Mouse (Mus musculus) urinary bladder, postnatal 14 days (tissue): ENCODE results near the gene Mst1.

ENCODE experiments used
- DNase-seq: peaks from one replicate; pipeline ENCODE4 v3.0.0; 2021; ENCODE audit warnings: low spot score

Gene Mst1

GRCm38 (mm10) chr9:108080168-108080567, at the start of gene Mst1:
TSS of gene Mst1 (plus strand) at chr9:108080436.
- DNase-seq = no peak

- no peak for DNase-seq
Observed at GRCm38 (mm10) chr9:108032126-108032525, 48.1 kb upstream of the Mst1 start.

GRCm38 (mm10) chr9:108035331-108036156, 44.7 kb upstream of the Mst1 start:
- DNase-seq = peak; percentile 45

- no peak for DNase-seq
Observed at GRCm38 (mm10) chr9:108044751-108045492, 35.3 kb upstream of the Mst1 start.

- DNase-seq = no peak
Observed at GRCm38 (mm10) chr9:108046582-108046981, 33.7 kb upstream of the Mst1 start.

GRCm38 (mm10) chr9:108047601-108048565, 32.4 kb upstream of the Mst1 start:
- no peak for DNase-seq

GRCm38 (mm10) chr9:108048566-108048955, 31.7 kb upstream of the Mst1 start:
- no peak for DNase-seq

- peak; percentile 97 for DNase-seq
Observed at GRCm38 (mm10) chr9:108049016-108049455, 31.2 kb upstream of the Mst1 start, which contains the start of gene Gmppb. TSS of gene Gmppb (plus strand) at chr9:108049242.

- DNase-seq = no peak
Observed at GRCm38 (mm10) chr9:108049561-108050251, 30.5 kb upstream of the Mst1 start.

GRCm38 (mm10) chr9:108051184-108051930, 28.9 kb upstream of the Mst1 start:
- DNase-seq = no peak

GRCm38 (mm10) chr9:108051931-108052220, 28.4 kb upstream of the Mst1 start:
- no peak for DNase-seq

GRCm38 (mm10) chr9:108052411-108052810, 27.8 kb upstream of the Mst1 start:
- DNase-seq = no peak

- peak; percentile 98 for DNase-seq
Observed at GRCm38 (mm10) chr9:108052885-108053664, 27.2 kb upstream of the Mst1 start, which contains the start of gene Amigo3. TSS of gene Amigo3 (plus strand) at chr9:108053159.

- DNase-seq = no peak
Observed at GRCm38 (mm10) chr9:108053665-108054225, 26.5 kb upstream of the Mst1 start.

GRCm38 (mm10) chr9:108054331-108055040, 25.8 kb upstream of the Mst1 start:
- DNase-seq = no peak

GRCm38 (mm10) chr9:108055061-108055460, 25.2 kb upstream of the Mst1 start:
- no peak for DNase-seq

GRCm38 (mm10) chr9:108055661-108056237, 24.5 kb upstream of the Mst1 start:
- DNase-seq = no peak
